Mouse (Mus musculus) liver, adult 2 months (tissue): Measurements from ENCODE around the gene Prdm5.

Source experiments
- CTCF ChIP-seq: fragments of 200-500 bp; IDR thresholded peaks from 2 replicates; pipeline ENCODE4 v1.5.1; 2011; ENCODE audit warnings: low read depth, low read length, control low read depth
- POLR2A ChIP-seq: fragments of 200-500 bp; IDR thresholded peaks from 2 replicates; pipeline ENCODE4 v1.6.1; 2011; ENCODE audit warnings: low read length, control low read depth; ENCODE audit not compliant: insufficient read depth; ENCODE audit errors: extremely low read depth

DNA sequence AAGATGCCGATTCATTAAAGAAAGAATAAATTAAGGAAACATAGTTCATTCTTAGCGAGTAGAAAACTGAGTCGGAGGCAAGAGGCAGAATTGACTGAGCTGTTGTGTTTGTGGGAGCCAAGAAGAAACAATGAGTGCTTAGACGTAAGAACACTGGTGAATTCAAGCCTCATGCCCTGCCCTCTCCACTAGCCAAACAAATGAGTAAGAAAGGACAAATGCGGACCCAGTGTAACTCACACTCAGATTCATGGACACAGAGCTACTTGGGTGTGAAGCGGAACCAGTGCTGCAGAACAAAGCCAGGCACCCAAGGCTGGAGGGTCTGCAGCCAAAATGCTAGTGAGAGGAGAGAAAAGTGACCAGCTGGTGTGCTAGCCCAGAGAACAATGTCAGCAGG, 171.7 kb downstream of the Prdm5 start:
- TF ChIP-seq CTCF: no peak
- TF ChIP-seq POLR2A: no peak
